Mouse (Mus musculus) limb, embryonic 14.5 days (tissue): ENCODE data around the gene Prss53. TPM values are rescaled to one million over a fixed set of nuclear protein-coding genes. Genes with fewer than 3 reads are reported as not detected.

Experiments used
- ATAC-seq: fragments of 200-750 bp; cut with Nextera tagmentation; 2 replicates; pipeline ENCODE4 v1.8.0; 2017; ENCODE audit warnings: low read depth, moderate number of reproducible peaks, moderate TSS enrichment; ENCODE audit not compliant: low FRiP score
- DNase-seq: peaks from one replicate; pipeline ENCODE4 v3.0.0-alpha.2; 2015; ENCODE audit warnings: low spot score
- H3K27ac ChIP-seq: fragments of 300-500 bp; sonication (generic); replicated peaks from 2 replicates; pipeline ENCODE4 v1.5.1; 2014; ENCODE audit warnings: low read depth, mild to moderate bottlenecking, low read length, moderate library complexity, mixed read lengths
- H3K27me3 ChIP-seq: fragments of 300-500 bp; sonication (generic); 2 replicates; pipeline ENCODE4 v1.6.1; 2014; ENCODE audit warnings: low read length, mixed read lengths; ENCODE audit not compliant: control insufficient read depth, insufficient read depth
- H3K36me3 ChIP-seq: fragments of 300-500 bp; sonication (generic); 2 replicates; pipeline ENCODE4 v1.6.1; 2014; ENCODE audit warnings: mild to moderate bottlenecking, low read length, moderate library complexity, mixed read lengths; ENCODE audit not compliant: control insufficient read depth, insufficient read depth
- H3K4me1 ChIP-seq: fragments of 300-500 bp; sonication (generic); 2 replicates; pipeline ENCODE4 v1.6.1; 2014; ENCODE audit warnings: antibody characterized with exemption, low read length, mixed read lengths; ENCODE audit not compliant: control insufficient read depth, insufficient read depth
- H3K4me2 ChIP-seq: fragments of 300-500 bp; sonication (generic); replicated peaks from 2 replicates; pipeline ENCODE4 v1.6.1; 2014; ENCODE audit warnings: low read depth, mild to moderate bottlenecking, low read length, moderate library complexity; ENCODE audit not compliant: severe bottlenecking
- H3K4me3 ChIP-seq: fragments of 300-500 bp; sonication (generic); replicated peaks from 2 replicates; pipeline ENCODE4 v1.5.1; 2014; ENCODE audit warnings: low read length
- H3K9ac ChIP-seq: fragments of 300-500 bp; sonication (generic); 2 replicates; pipeline ENCODE4 v1.6.1; 2014; ENCODE audit warnings: mild to moderate bottlenecking, low read depth, low read length, moderate library complexity; ENCODE audit not compliant: severe bottlenecking
- H3K9me3 ChIP-seq: fragments of 300-500 bp; sonication (generic); 2 replicates; pipeline ENCODE4 v1.6.1; 2016; ENCODE audit warnings: low read length; ENCODE audit not compliant: control insufficient read depth
- POLR2A ChIP-seq: fragments of 200-500 bp; IDR thresholded peaks from 2 replicates; pipeline ENCODE4 v1.8.0; 2012; ENCODE audit warnings: inconsistent platforms, mild to moderate bottlenecking, moderate library complexity, borderline replicate concordance; ENCODE audit not compliant: insufficient read depth, insufficient read length; ENCODE audit errors: extremely low read depth
- WGBS: fragments of 180-500 bp; shearing (Covaris S2); extraction: QIAGEN DNeasy Blood & Tissue Kit; methylation state at CpG from one replicate; pipeline ENCODE4 v1.1.7; 2014; 5-methylcytosine and 5-hydroxymethylcytosine counted together
- polyA plus RNA-seq, 2 experiments: library from polyadenylated mRNA; depleted of rRNA in 1 of 2; stranded (reverse) in 1 of 2; unstranded in 1 of 2; fragments of >200 nt; fragmentation: Nextera tagmentation in 1 of 2; extraction: Ambion mirVana in 1 of 2; gene quantifications; 2 replicates each; pipeline versions ENCODE4 v1.2.1 to v1.2.3; 2012 to 2014

Gene Prss53
- polyA plus RNA-seq, 2 experiments = 1.3 to 6.9 TPM

GRCm38 (mm10) chr7:127912190-127912871, 21.6 kb upstream of the Prss53 start, which contains the start of gene Kat8:
TSS of gene Kat8 (plus strand) at chr7:127912516.
- Histone ChIP-seq H3K27me3 (no peaks in the 10 kb centered on the region), H3K36me3 (peaks cover 54% of the 10 kb centered on the region), H3K27ac (peak within 1 kb of the TSS; percentile 81), H3K9ac (peak within 1 kb of the TSS; percentile 62), H3K9me3 (no peaks in the 10 kb centered on the region), H3K4me1 (0 out of 2 replicates have a peak, but pooled peaks cover 6% of the 10 kb centered on the region), H3K4me3 (peak within 1 kb of the TSS; percentile 58), H3K4me2 (peak within 1 kb of the TSS; percentile 67)
- DNase-seq (peak; percentile 93), ATAC-seq (peak; percentile 95)
- peak; percentile 62; the same call in 1 of the 2 replicates for TF ChIP-seq POLR2A
- 2% methylated on average over 40 of the region's 40 CpGs for WGBS

GRCm38 (mm10) chr7:127908656-127909055, 17.9 kb upstream of the Prss53 start:
- 90% methylated on average over 4 of the region's 4 CpGs for WGBS
- H3K4me1 ChIP-seq = peaks cover 10% of the 10 kb centered on the region; the same call in 1 of the 2 replicates
- peaks cover 53% of the 10 kb centered on the region for H3K36me3 ChIP-seq
- no peaks in the 10 kb centered on the region for H3K9me3 ChIP-seq
- H3K9ac ChIP-seq = no peak overlapping the region
- no peak for TF ChIP-seq POLR2A
- DNase-seq (no peak), ATAC-seq (no peak)
- H3K4me2 ChIP-seq = no peak overlapping the region
- no peak overlapping the region for H3K27ac ChIP-seq
- no peak overlapping the region for H3K4me3 ChIP-seq
- no peaks in the 10 kb centered on the region for H3K27me3 ChIP-seq

GRCm38 (mm10) chr7:127907939-127908338, 17.2 kb upstream of the Prss53 start:
- Histone ChIP-seq H3K9ac (no peak overlapping the region), H3K27me3 (no peaks in the 10 kb centered on the region), H3K4me3 (no peak overlapping the region), H3K27ac (no peak overlapping the region), H3K36me3 (peaks cover 53% of the 10 kb centered on the region), H3K9me3 (no peaks in the 10 kb centered on the region), H3K4me2 (no peak overlapping the region), H3K4me1 (peaks cover 7% of the 10 kb centered on the region; the same call in 1 of the 2 replicates)
- DNase-seq = no peak
- ATAC-seq = no peak
- 93% methylated on average over 12 of the region's 12 CpGs for WGBS
- no peak for TF ChIP-seq POLR2A

GRCm38 (mm10) chr7:127903971-127904796, 13.4 kb upstream of the Prss53 start, which contains the start of gene Bckdk:
TSS of gene Bckdk (plus strand) at chr7:127904082.
- Histone ChIP-seq H3K4me2 (peak within 1 kb of the TSS; percentile 85), H3K27me3 (no peaks in the 10 kb centered on the region), H3K9me3 (no peaks in the 10 kb centered on the region), H3K4me3 (peak within 1 kb of the TSS; percentile 78), H3K36me3 (peaks cover 43% of the 10 kb centered on the region), H3K27ac (peak within 1 kb of the TSS; percentile 87), H3K4me1 (peaks cover 5% of the 10 kb centered on the region; the same call in 1 of the 2 replicates), H3K9ac (peak within 1 kb of the TSS; percentile 80)
- TF ChIP-seq POLR2A = peak; percentile 92; the same call in 1 of the 2 replicates
- WGBS = 5% methylated on average over 38 of the region's 38 CpGs
- DNase-seq (peak; percentile 90), ATAC-seq (peak; percentile 89)

- DNase-seq = no peak
- TF ChIP-seq POLR2A = no peak
Observed at GRCm38 (mm10) chr7:127901772-127902171, 11.0 kb upstream of the Prss53 start.

More at GRCm38 (mm10) chr7:127901772-127902171, 11.0 kb upstream of the Prss53 start:
- ATAC-seq = no peak
- Histone ChIP-seq H3K4me2 (no peak overlapping the region), H3K4me1 (peaks cover 5% of the 10 kb centered on the region; the same call in 1 of the 2 replicates), H3K27me3 (no peaks in the 10 kb centered on the region), H3K9me3 (no peaks in the 10 kb centered on the region), H3K36me3 (peaks cover 19% of the 10 kb centered on the region), H3K27ac (no peak overlapping the region), H3K4me3 (no peak overlapping the region), H3K9ac (no peak overlapping the region)
- WGBS = 77% methylated on average over 2 of the region's 2 CpGs
